Mouse (Mus musculus) limb, embryonic 14.5 days (tissue): ENCODE data around the gene Rtl4. TPM values are rescaled to one million over a fixed set of nuclear protein-coding genes. Genes with fewer than 3 reads are reported as not detected.
A peak's percentile ranks its signal among the peaks of the same experiment; 100 is the strongest.

Source experiments
- ATAC-seq: fragments of 200-750 bp; cut with Nextera tagmentation; 2 replicates; pipeline ENCODE4 v1.8.0; 2017; ENCODE audit warnings: low read depth, moderate number of reproducible peaks, moderate TSS enrichment; ENCODE audit not compliant: low FRiP score
- DNase-seq: peaks from one replicate; pipeline ENCODE4 v3.0.0-alpha.2; 2015; ENCODE audit warnings: low spot score
- H3K27ac ChIP-seq: fragments of 300-500 bp; sonication (generic); replicated peaks from 2 replicates; pipeline ENCODE4 v1.5.1; 2014; ENCODE audit warnings: low read depth, mild to moderate bottlenecking, low read length, moderate library complexity, mixed read lengths
- H3K27me3 ChIP-seq: fragments of 300-500 bp; sonication (generic); 2 replicates; pipeline ENCODE4 v1.6.1; 2014; ENCODE audit warnings: low read length, mixed read lengths; ENCODE audit not compliant: control insufficient read depth, insufficient read depth
- H3K36me3 ChIP-seq: fragments of 300-500 bp; sonication (generic); 2 replicates; pipeline ENCODE4 v1.6.1; 2014; ENCODE audit warnings: mild to moderate bottlenecking, low read length, moderate library complexity, mixed read lengths; ENCODE audit not compliant: control insufficient read depth, insufficient read depth
- H3K4me1 ChIP-seq: fragments of 300-500 bp; sonication (generic); 2 replicates; pipeline ENCODE4 v1.6.1; 2014; ENCODE audit warnings: antibody characterized with exemption, low read length, mixed read lengths; ENCODE audit not compliant: control insufficient read depth, insufficient read depth
- H3K4me2 ChIP-seq: fragments of 300-500 bp; sonication (generic); replicated peaks from 2 replicates; pipeline ENCODE4 v1.6.1; 2014; ENCODE audit warnings: low read depth, mild to moderate bottlenecking, low read length, moderate library complexity; ENCODE audit not compliant: severe bottlenecking
- H3K4me3 ChIP-seq: fragments of 300-500 bp; sonication (generic); replicated peaks from 2 replicates; pipeline ENCODE4 v1.5.1; 2014; ENCODE audit warnings: low read length
- H3K9ac ChIP-seq: fragments of 300-500 bp; sonication (generic); 2 replicates; pipeline ENCODE4 v1.6.1; 2014; ENCODE audit warnings: mild to moderate bottlenecking, low read depth, low read length, moderate library complexity; ENCODE audit not compliant: severe bottlenecking
- H3K9me3 ChIP-seq: fragments of 300-500 bp; sonication (generic); 2 replicates; pipeline ENCODE4 v1.6.1; 2016; ENCODE audit warnings: low read length; ENCODE audit not compliant: control insufficient read depth
- POLR2A ChIP-seq: fragments of 200-500 bp; IDR thresholded peaks from 2 replicates; pipeline ENCODE4 v1.8.0; 2012; ENCODE audit warnings: inconsistent platforms, mild to moderate bottlenecking, moderate library complexity, borderline replicate concordance; ENCODE audit not compliant: insufficient read depth, insufficient read length; ENCODE audit errors: extremely low read depth
- WGBS: fragments of 180-500 bp; shearing (Covaris S2); extraction: QIAGEN DNeasy Blood & Tissue Kit; methylation state at CpG from one replicate; pipeline ENCODE4 v1.1.7; 2014; 5-methylcytosine and 5-hydroxymethylcytosine counted together
- polyA plus RNA-seq, 2 experiments: library from polyadenylated mRNA; depleted of rRNA in 1 of 2; stranded (reverse) in 1 of 2; unstranded in 1 of 2; fragments of >200 nt; fragmentation: Nextera tagmentation in 1 of 2; extraction: Ambion mirVana in 1 of 2; gene quantifications; 2 replicates each; pipeline versions ENCODE4 v1.2.1 to v1.2.3; 2012 to 2014

Gene Rtl4
- polyA plus RNA-seq (2012; rRNA removed) (0.80 and 1.0 TPM in 2 replicates), polyA plus RNA-seq (2014; fragmentation: Nextera tagmentation; extraction: Ambion mirVana) (0.65 and 1.3 TPM in 2 replicates)

DNA sequence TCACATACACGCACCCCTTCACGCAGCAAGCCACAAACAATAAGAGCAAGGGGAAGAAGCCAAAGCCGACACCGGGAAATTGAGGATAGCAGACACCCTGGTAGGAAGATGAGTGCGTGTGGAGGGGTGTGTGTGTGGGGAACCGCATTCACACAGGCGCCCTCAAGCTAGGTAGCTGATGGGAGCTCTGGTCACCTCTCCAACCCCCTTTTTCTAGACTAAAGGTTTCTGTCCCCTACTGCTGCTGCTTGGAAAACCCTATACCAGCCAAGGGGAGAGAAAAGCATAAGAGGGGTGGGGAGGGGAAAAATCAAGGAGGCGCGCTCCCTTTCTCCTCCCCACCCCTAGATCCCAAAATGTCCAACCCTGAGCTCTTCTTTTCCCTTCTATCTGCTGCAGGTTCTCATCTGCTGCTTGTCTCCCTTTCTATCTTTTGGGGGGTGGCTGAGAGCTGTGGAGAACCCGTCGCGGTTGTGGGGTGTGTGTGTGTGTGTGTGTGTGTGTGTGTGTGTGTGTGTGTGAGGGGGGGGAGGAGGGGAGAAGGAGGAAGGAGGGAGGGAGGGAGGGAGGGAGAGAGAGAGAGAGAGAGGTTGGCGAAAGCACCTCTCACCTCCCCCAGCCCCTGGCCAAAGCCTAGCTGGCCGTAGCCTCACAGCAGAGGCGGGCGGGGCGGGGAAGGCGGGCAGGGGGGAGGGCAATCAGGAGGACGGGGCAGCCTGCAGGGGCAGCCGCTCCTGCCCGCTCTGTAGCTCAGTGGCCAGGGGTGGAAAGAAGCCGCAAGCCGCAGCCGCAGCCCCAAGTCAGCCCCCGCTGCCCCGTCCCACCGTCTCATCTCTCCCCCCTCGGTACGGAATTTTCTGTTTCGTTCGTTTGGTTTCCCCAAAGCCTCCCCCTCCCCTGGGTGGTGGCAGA is at the start of gene Rtl4:
Gene Rtl4 (plus strand): TSS at position 701 of the 912 bp plus-strand sequence.
- H3K4me1 ChIP-seq: no peaks in the 10 kb centered on the region
- H3K36me3 ChIP-seq: no peaks in the 10 kb centered on the region
- H3K27me3 ChIP-seq: peaks cover 16% of the 10 kb centered on the region
- peak within 1 kb of the TSS; percentile 38 for H3K4me3 ChIP-seq
- H3K9ac ChIP-seq: 0 out of 2 replicates have a peak within 1 kb of the TSS, but pooled peaks have one; percentile 28
- peak within 1 kb of the TSS; percentile 58 for H3K4me2 ChIP-seq
- WGBS: 14% methylated on average over 10 of the region's 31 CpGs
- no peak for TF ChIP-seq POLR2A
- no peaks in the 10 kb centered on the region for H3K9me3 ChIP-seq
- H3K27ac ChIP-seq: no peak within 1 kb of the TSS
- DNase-seq: no peak
- ATAC-seq: peak; percentile 55; the same call in 1 of the 2 replicates

GRCm38 (mm10) chrX:144644756-144645155 is 44.0 kb upstream of the Rtl4 start:
- Histone ChIP-seq H3K27me3 (no peaks in the 10 kb centered on the region), H3K9me3 (no peaks in the 10 kb centered on the region), H3K4me2 (no peak overlapping the region), H3K4me1 (no peaks in the 10 kb centered on the region), H3K27ac (no peak overlapping the region), H3K4me3 (no peak overlapping the region), H3K36me3 (no peaks in the 10 kb centered on the region), H3K9ac (no peak overlapping the region)
- ATAC-seq (no peak), DNase-seq (no peak)
- 57% methylated on average over 3 of the region's 3 CpGs for WGBS
- no peak for TF ChIP-seq POLR2A

DNA sequence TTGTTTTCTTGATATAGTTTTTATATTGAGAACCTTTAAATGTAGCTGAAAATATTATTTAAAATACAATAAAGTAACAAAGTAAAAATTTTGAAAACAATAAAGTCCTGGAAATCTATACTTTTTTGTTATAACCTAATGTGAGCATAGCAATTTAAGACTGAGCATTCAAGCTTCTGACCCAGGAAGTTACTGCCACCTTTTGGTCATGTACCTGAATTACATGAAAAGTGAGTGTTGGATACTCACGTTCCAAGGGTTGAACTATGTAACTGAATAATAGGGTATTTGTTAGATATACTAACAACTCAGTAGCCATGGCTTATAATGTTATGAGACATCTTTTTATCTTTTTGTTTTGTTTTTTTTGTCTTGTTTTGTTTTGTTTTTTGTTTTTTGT is 43.3 kb upstream of the Rtl4 start:
- ATAC-seq: no peak
- TF ChIP-seq POLR2A: no peak
- H3K4me2 ChIP-seq: no peak overlapping the region
- H3K27ac ChIP-seq: no peak overlapping the region
- no peaks in the 10 kb centered on the region for H3K36me3 ChIP-seq
- H3K4me3 ChIP-seq: no peak overlapping the region
- WGBS: 5% methylated on average over 1 of the region's 1 CpGs
- H3K27me3 ChIP-seq: no peaks in the 10 kb centered on the region
- no peak for DNase-seq
- no peaks in the 10 kb centered on the region for H3K4me1 ChIP-seq
- no peaks in the 10 kb centered on the region for H3K9me3 ChIP-seq
- no peak overlapping the region for H3K9ac ChIP-seq

GRCm38 (mm10) chrX:144652196-144652595 is 36.5 kb upstream of the Rtl4 start:
- no peaks in the 10 kb centered on the region for H3K4me1 ChIP-seq
- no peak overlapping the region for H3K4me3 ChIP-seq
- no peak overlapping the region for H3K27ac ChIP-seq
- H3K9me3 ChIP-seq: no peaks in the 10 kb centered on the region
- H3K36me3 ChIP-seq: no peaks in the 10 kb centered on the region
- 82% methylated on average over 2 of the region's 2 CpGs for WGBS
- H3K27me3 ChIP-seq: no peaks in the 10 kb centered on the region
- no peak for DNase-seq
- TF ChIP-seq POLR2A: no peak
- H3K9ac ChIP-seq: no peak overlapping the region
- ATAC-seq: no peak
- no peak overlapping the region for H3K4me2 ChIP-seq

- H3K27ac ChIP-seq: no peak overlapping the region
- ATAC-seq: no peak
- peaks cover 16% of the 10 kb centered on the region for H3K27me3 ChIP-seq
- H3K4me2 ChIP-seq: peak overlapping the region; percentile 58
- no peaks in the 10 kb centered on the region for H3K9me3 ChIP-seq
- H3K4me1 ChIP-seq: no peaks in the 10 kb centered on the region
- 27% methylated on average over 20 of the region's 20 CpGs for WGBS
- peak overlapping the region; percentile 38 for H3K4me3 ChIP-seq
- no peaks in the 10 kb centered on the region for H3K36me3 ChIP-seq
- DNase-seq: no peak
- TF ChIP-seq POLR2A: no peak
- H3K9ac ChIP-seq: no peak overlapping the region
Observed at GRCm38 (mm10) chrX:144687742-144688141, 965 bp upstream of the Rtl4 start.

- Histone ChIP-seq H3K4me1 (no peaks in the 10 kb centered on the region), H3K27ac (no peak within 1 kb of the TSS), H3K36me3 (no peaks in the 10 kb centered on the region), H3K9me3 (no peaks in the 10 kb centered on the region), H3K4me3 (peak within 1 kb of the TSS; percentile 38), H3K27me3 (peaks cover 16% of the 10 kb centered on the region), H3K9ac (0 out of 2 replicates have a peak within 1 kb of the TSS, but pooled peaks have one; percentile 28), H3K4me2 (peak within 1 kb of the TSS; percentile 58)
- TF ChIP-seq POLR2A: no peak
- 14% methylated on average over 1 of the region's 1 CpGs for WGBS
- no peak for DNase-seq
- no peak for ATAC-seq
Observed at GRCm38 (mm10) chrX:144688142-144688206, 733 bp upstream of the Rtl4 start, which contains the start of gene Trpc5. TSS of gene Trpc5 (minus strand) at chrX:144688180.
